Mouse (Mus musculus): ENCODE results near the gene Trappc2. TPM values are rescaled to one million over a fixed set of nuclear protein-coding genes. Genes with fewer than 3 reads are reported as not detected.

Gene Trappc2
- 31.9 and 36.9 TPM in 2 replicates for polyA plus RNA-seq (2015; fragmentation: Nextera tagmentation; extraction: Ambion mirVana)

DNA sequence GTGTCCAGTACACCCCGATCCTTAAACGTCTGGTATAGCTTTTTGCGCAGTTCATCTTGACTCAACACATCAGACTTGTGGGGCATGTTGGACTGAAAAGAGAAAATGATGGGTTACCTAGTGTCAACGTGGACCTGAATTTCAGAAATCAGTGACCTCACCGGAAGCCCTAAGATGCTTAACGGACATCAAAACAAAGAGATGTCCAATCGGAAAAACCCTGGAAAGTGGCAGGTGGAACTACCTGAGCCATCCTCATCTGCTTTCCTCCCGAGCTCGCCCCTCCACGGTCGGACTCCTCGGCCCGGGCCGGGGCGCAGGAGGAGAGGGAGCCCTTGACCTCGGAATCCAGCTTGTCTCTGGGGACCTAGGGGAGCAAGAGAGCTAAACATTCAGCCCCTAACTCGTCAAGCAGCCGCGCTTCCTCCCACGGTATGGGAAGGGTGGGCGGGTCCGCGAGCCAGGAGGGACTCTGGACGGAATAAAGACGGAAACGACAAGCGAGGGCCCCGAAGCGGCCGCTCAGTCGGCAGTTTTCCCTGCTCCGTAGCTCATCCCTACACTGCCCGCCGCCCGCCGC, at the start of gene Trappc2:
Trappc2 (plus strand) TSS at position 539 of the 580 bp plus-strand sequence.
- Histone ChIP-seq H3K36me3 (no peaks in the 10 kb centered on the region), H3K4me1 (replicated peaks) (0 out of 2 replicates have a peak, but pooled peaks cover 6% of the 10 kb centered on the region), H3K4me3 (peak within 1 kb of the TSS; percentile 66), H3K9ac (peak within 1 kb of the TSS; percentile 68), H3K27me3 (0 out of 2 replicates have a peak, but pooled peaks cover 3% of the 10 kb centered on the region), H3K9me3 (replicated peaks) (no peaks in the 10 kb centered on the region), H3K4me2 (peak within 1 kb of the TSS; percentile 65), H3K27ac (peak within 1 kb of the TSS; percentile 82)
- ATAC-seq (replicated peaks; ENCODE audit: insufficient number of reproducible peaks, insufficient read depth, low FRiP score, low read depth) = peak; percentile 65; the same call in 1 of the 2 replicates
- WGBS = 14% methylated on average over 26 of the region's 36 CpGs

DNA sequence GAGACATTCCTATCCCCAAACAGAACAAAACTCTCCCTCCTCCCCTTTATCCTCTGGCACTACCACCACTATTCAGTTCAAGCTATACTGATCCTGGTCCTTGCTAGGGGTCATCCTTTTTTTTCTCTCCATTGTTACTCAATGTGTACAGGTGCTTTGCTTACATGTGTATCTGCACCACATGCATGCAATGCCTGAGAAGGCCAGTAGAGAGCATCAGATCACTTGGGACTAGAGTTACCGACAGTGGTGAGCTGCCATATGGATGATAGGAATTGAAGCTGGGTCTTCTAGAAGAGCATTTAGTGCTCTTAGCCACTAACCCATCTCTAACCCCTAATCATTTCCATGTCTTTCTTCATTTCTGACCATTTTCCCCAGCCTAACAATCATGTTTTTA, 46.6 kb upstream of the Trappc2 start:
- no peak overlapping the region for H3K27ac ChIP-seq
- H3K27me3 ChIP-seq = no peaks in the 10 kb centered on the region
- no peaks in the 10 kb centered on the region for H3K36me3 ChIP-seq
- no peak overlapping the region for H3K9ac ChIP-seq
- no peak overlapping the region for H3K4me3 ChIP-seq
- no peaks in the 10 kb centered on the region for H3K4me1 ChIP-seq (replicated peaks)
- H3K9me3 ChIP-seq (replicated peaks) = no peaks in the 10 kb centered on the region
- 83% methylated on average over 1 of the region's 1 CpGs for WGBS
- no peak overlapping the region for H3K4me2 ChIP-seq
- no peak for ATAC-seq (replicated peaks; ENCODE audit: insufficient number of reproducible peaks, insufficient read depth, low FRiP score, low read depth)

DNA sequence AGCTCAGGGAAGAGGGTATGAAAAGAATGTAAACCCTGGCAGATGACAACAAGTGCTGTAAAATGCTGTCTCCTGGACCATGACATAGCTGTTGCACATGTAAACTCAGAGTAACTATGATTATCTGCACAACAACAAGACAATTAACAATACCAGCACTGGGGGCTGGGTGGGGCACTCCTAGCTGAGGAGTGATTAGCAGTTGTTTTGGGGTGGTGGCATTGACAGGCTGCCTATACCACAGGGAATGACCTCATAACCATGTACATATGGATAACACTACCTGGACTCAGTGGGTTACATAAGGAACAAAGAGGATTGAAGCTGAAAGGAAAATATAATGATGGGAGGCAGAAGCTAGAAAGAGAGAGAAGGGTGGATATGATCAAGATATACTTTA, 32.5 kb upstream of the Trappc2 start:
- H3K36me3 ChIP-seq = no peaks in the 10 kb centered on the region; the same call in 1 of the 2 replicates
- no peak overlapping the region for H3K9ac ChIP-seq
- no peak overlapping the region for H3K4me3 ChIP-seq
- H3K27ac ChIP-seq = no peak overlapping the region
- H3K4me1 ChIP-seq (replicated peaks) = no peaks in the 10 kb centered on the region
- no peaks in the 10 kb centered on the region for H3K9me3 ChIP-seq (replicated peaks)
- ATAC-seq (replicated peaks; ENCODE audit: insufficient number of reproducible peaks, insufficient read depth, low FRiP score, low read depth) = no peak
- no peak overlapping the region for H3K4me2 ChIP-seq
- H3K27me3 ChIP-seq = no peaks in the 10 kb centered on the region

DNA sequence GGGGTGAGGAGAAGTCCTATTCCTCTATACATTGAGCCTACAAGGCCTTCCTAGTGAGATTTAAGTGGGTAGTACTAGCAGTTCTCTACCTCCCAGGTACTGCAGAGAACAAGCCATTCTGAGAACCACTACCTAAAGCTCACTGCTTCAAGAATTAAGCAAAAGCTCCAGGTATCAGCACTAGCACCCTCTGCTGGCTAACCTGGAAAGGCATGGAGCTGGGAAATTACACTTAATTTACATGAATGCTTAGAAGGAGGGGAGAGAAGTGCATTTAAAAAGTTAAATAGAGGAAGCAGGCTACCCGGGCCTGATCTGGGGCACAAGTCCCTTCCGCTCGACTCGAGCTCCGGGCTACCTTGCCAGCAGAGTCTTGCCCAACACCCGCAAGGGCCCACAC, 24.2 kb upstream of the Trappc2 start:
- no peak overlapping the region for H3K4me3 ChIP-seq
- no peaks in the 10 kb centered on the region for H3K36me3 ChIP-seq
- H3K4me2 ChIP-seq = no peak overlapping the region
- ATAC-seq (replicated peaks; ENCODE audit: insufficient number of reproducible peaks, insufficient read depth, low FRiP score, low read depth) = no peak
- no peak overlapping the region for H3K27ac ChIP-seq
- no peaks in the 10 kb centered on the region for H3K9me3 ChIP-seq (replicated peaks)
- no peaks in the 10 kb centered on the region for H3K27me3 ChIP-seq
- 77% methylated on average over 5 of the region's 6 CpGs for WGBS
- no peak overlapping the region for H3K9ac ChIP-seq
- no peaks in the 10 kb centered on the region for H3K4me1 ChIP-seq (replicated peaks)

DNA sequence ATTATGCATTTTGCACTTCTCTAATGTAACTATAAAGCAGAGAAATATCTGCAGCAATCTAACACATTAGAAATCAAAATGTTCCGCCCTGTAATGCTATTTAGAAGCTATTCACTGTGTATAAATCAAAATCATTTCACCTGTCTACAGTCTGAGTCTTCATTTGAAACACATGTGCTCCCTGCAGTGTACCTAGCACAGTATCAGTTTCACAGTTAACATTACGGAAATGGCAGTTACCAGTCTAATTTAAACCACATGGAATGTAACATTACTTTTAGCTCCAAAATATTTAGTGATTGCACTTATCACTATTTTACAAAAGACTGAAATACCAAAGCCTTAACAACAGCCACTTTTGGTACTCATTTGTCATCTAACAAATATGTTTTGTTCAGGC, 5.6 kb upstream of the Trappc2 start:
- no peaks in the 10 kb centered on the region for H3K27me3 ChIP-seq
- H3K4me2 ChIP-seq = no peak overlapping the region
- no peak overlapping the region for H3K9ac ChIP-seq
- H3K4me1 ChIP-seq (replicated peaks) = 0 out of 2 replicates have a peak, but pooled peaks cover 2% of the 10 kb centered on the region
- no peak overlapping the region for H3K27ac ChIP-seq
- no peaks in the 10 kb centered on the region for H3K36me3 ChIP-seq
- WGBS = 84% methylated on average over 2 of the region's 2 CpGs
- ATAC-seq (replicated peaks; ENCODE audit: insufficient number of reproducible peaks, insufficient read depth, low FRiP score, low read depth) = no peak
- no peak overlapping the region for H3K4me3 ChIP-seq
- no peaks in the 10 kb centered on the region for H3K9me3 ChIP-seq (replicated peaks)

DNA sequence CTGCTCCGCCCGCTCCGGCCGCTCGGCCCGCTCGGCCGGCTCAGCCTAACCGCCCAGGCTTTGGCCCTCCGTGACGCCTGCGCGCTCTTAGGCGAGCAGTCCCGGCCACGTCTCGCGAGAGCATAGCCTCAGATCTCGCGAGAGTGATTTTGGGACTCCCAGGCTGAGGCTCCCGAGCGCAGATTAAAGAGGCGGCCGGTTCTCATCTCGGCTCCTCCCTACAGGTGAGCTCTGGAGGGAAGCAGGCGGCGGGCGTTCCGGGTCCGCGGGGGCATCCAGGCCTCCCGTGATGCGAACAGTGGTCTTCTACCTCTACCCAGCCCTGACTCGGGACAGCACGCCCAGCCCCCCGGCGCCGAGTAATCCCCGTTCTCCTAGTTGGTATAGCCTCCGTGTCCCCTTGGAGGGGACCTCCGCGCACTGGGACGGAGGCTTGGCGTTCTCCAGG, 266 bp downstream of the Trappc2 start, which contains the start of gene Ofd1:
Ofd1 (minus strand) TSS at position 89 of the 448 bp plus-strand sequence.
- 0 out of 2 replicates have a peak, but pooled peaks cover 6% of the 10 kb centered on the region for H3K4me1 ChIP-seq (replicated peaks)
- no peaks in the 10 kb centered on the region for H3K9me3 ChIP-seq (replicated peaks)
- H3K9ac ChIP-seq = peak within 1 kb of the TSS; percentile 68
- WGBS = 14% methylated on average over 33 of the region's 44 CpGs
- H3K4me3 ChIP-seq = peak within 1 kb of the TSS; percentile 66
- peak within 1 kb of the TSS; percentile 65 for H3K4me2 ChIP-seq
- H3K27me3 ChIP-seq = 0 out of 2 replicates have a peak, but pooled peaks cover 3% of the 10 kb centered on the region
- H3K36me3 ChIP-seq = no peaks in the 10 kb centered on the region
- ATAC-seq (replicated peaks; ENCODE audit: insufficient number of reproducible peaks, insufficient read depth, low FRiP score, low read depth) = peak; percentile 98
- peak within 1 kb of the TSS; percentile 82 for H3K27ac ChIP-seq

DNA sequence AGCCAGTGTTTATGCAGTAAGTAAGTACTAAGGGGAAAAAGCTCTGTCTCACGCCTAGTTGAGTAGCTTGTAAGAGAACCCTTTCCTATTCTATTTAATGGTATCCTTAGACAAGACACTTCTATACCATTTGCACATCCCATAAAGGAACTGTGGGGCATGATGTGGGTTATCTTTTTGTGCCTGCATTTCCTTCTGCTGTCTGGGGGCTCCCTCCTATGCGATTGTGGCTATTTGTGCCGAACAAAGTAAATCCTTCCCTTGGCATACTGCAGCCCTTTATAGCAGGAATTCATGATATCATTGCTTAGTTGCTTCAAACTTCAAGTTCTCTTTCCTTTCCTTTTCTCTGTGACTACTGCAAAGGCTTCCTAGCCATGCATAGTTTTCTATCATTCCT, 4.2 kb downstream of the Trappc2 start:
- no peak overlapping the region for H3K9ac ChIP-seq
- ATAC-seq (replicated peaks; ENCODE audit: insufficient number of reproducible peaks, insufficient read depth, low FRiP score, low read depth) = no peak
- WGBS = 68% methylated on average over 3 of the region's 3 CpGs

DNA sequence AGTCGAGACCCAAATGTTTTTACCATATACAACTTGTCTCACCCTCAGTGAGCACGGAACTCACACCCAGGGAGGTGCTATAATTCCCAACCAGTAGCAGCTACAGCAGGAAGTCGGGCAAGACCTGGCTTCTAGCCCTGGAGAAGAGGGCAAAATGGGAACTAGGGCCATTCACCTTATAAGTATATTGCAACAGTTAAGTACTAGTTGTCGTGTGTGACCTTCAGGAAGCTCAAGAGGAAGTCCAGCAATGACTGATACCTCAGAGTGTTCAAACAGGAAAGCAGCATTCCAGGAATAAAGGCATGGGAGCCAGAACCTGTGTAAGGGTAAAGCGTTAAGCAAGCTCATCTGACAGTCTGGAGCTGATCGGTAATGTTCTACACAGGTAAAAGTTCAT, 13.2 kb downstream of the Trappc2 start:
- no peaks in the 10 kb centered on the region for H3K27me3 ChIP-seq
- H3K9ac ChIP-seq = no peak overlapping the region
- H3K4me2 ChIP-seq = no peak overlapping the region
- H3K4me1 ChIP-seq (replicated peaks) = no peaks in the 10 kb centered on the region
- H3K4me3 ChIP-seq = no peak overlapping the region
- no peaks in the 10 kb centered on the region for H3K36me3 ChIP-seq
- H3K9me3 ChIP-seq (replicated peaks) = no peaks in the 10 kb centered on the region
- ATAC-seq (replicated peaks; ENCODE audit: insufficient number of reproducible peaks, insufficient read depth, low FRiP score, low read depth) = no peak
- 77% methylated on average over 6 of the region's 6 CpGs for WGBS
- no peak overlapping the region for H3K27ac ChIP-seq

More for the DNA sequence above, 4.2 kb downstream of the Trappc2 start:
- 0 out of 2 replicates have a peak, but pooled peaks cover 3% of the 10 kb centered on the region for H3K27me3 ChIP-seq
- no peak overlapping the region for H3K27ac ChIP-seq
- H3K9me3 ChIP-seq (replicated peaks) = no peaks in the 10 kb centered on the region
- no peak overlapping the region for H3K4me2 ChIP-seq
- H3K36me3 ChIP-seq = no peaks in the 10 kb centered on the region
- 0 out of 2 replicates have a peak, but pooled peaks cover 4% of the 10 kb centered on the region for H3K4me1 ChIP-seq (replicated peaks)
- H3K4me3 ChIP-seq = no peak overlapping the region

DNA sequence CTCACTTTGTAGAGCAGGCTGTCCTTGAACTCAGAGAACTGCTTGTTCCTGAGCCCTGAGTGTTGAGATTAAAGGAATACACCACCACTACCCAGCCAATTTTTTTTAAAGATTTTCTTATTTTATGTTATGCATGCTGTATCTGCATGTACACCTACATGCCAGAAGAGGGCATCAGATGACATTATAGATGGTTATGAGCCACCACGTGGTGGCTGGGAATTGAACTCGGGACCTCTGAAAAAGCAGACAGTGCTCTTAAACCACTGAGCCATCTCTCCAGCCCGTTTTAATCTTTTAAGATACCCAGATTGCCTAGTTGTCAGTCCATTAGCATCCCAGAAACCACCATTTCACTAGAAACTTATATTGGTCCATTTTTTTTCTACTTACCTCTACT, 14.0 kb downstream of the Trappc2 start:
- H3K4me1 ChIP-seq (replicated peaks) = no peaks in the 10 kb centered on the region
- no peaks in the 10 kb centered on the region for H3K36me3 ChIP-seq
- H3K4me2 ChIP-seq = no peak overlapping the region
- no peaks in the 10 kb centered on the region for H3K27me3 ChIP-seq
- no peaks in the 10 kb centered on the region for H3K9me3 ChIP-seq (replicated peaks)
- H3K27ac ChIP-seq = no peak overlapping the region
- H3K9ac ChIP-seq = no peak overlapping the region
- H3K4me3 ChIP-seq = no peak overlapping the region
- WGBS = 71% methylated on average over 3 of the region's 3 CpGs
- ATAC-seq (replicated peaks; ENCODE audit: insufficient number of reproducible peaks, insufficient read depth, low FRiP score, low read depth) = no peak

DNA sequence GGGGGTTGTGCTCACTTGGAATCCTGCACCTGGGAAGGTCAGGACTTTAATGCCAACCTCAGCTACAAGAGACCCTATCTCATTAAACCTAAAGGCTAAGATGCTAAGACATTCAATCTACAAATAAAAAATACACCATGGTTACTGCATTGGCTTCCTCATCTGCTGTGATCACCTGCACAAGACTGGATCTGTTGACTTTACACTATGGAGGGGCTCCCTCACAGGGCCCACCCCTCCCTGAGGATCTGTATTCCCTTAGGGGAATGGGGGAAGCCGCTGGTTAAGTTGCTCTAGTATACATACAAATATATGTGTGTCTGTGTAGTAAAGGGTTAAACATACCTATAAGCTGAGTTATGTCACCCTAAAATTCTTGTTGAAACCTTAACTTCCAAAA, 15.2 kb downstream of the Trappc2 start:
- Histone ChIP-seq H3K4me2 (no peak overlapping the region), H3K4me3 (no peak overlapping the region), H3K9ac (no peak overlapping the region), H3K27ac (no peak overlapping the region), H3K9me3 (replicated peaks) (no peaks in the 10 kb centered on the region), H3K36me3 (no peaks in the 10 kb centered on the region), H3K27me3 (no peaks in the 10 kb centered on the region), H3K4me1 (replicated peaks) (no peaks in the 10 kb centered on the region)
- ATAC-seq (replicated peaks; ENCODE audit: insufficient number of reproducible peaks, insufficient read depth, low FRiP score, low read depth) = no peak
- WGBS = 79% methylated on average over 1 of the region's 1 CpGs

DNA sequence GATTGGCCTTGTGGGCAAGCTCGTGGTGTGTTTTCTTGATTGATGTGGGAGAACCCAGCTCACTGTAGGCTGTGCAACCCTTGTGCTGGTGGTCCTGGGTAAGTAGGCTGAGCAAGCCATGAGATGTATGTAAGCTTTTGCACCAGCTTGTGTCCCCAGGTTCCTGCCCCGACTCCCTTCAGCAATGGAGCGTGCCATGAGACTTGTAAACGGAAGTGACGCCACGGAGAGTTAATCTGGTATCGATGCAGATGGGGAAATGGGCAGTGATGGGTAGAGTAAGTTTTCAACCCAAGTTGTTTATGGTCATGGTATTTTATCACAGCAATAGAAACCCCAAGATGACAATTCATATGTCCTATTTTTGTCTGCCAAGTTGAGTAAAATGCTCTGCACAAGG, 27.9 kb downstream of the Trappc2 start:
- WGBS = 90% methylated on average over 7 of the region's 7 CpGs
- no peak overlapping the region for H3K9ac ChIP-seq
- H3K4me3 ChIP-seq = no peak overlapping the region
- no peak overlapping the region for H3K4me2 ChIP-seq
- no peak overlapping the region for H3K27ac ChIP-seq
- H3K27me3 ChIP-seq = no peaks in the 10 kb centered on the region
- H3K36me3 ChIP-seq = no peaks in the 10 kb centered on the region
- ATAC-seq (replicated peaks; ENCODE audit: insufficient number of reproducible peaks, insufficient read depth, low FRiP score, low read depth) = no peak
- H3K9me3 ChIP-seq (replicated peaks) = no peaks in the 10 kb centered on the region
- H3K4me1 ChIP-seq (replicated peaks) = no peaks in the 10 kb centered on the region

DNA sequence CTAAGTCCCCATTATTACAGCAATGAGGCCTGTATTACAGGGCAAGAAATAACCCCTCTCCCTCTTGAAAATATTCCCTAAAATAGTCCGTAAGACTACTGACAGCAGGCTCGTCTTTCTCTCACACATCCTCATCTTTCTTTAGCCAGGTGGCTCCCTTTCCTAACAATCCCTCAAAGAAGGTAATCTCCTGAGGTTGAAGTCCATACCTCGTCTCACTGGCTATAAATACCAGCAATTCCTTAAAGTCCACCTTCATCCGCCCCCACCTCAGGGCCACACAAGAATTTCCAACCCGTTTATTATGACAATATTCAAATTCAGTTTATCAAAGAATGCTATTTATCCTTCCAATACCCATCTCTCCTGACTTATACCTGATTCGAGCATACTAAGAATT, 32.2 kb downstream of the Trappc2 start:
- Histone ChIP-seq H3K9ac (no peak overlapping the region), H3K4me1 (replicated peaks) (0 out of 2 replicates have a peak, but pooled peaks cover 2% of the 10 kb centered on the region), H3K4me3 (no peak overlapping the region), H3K4me2 (no peak overlapping the region), H3K27ac (no peak overlapping the region), H3K36me3 (no peaks in the 10 kb centered on the region), H3K27me3 (no peaks in the 10 kb centered on the region), H3K9me3 (replicated peaks) (no peaks in the 10 kb centered on the region)
- 69% methylated on average over 6 of the region's 6 CpGs for WGBS
- ATAC-seq (replicated peaks; ENCODE audit: insufficient number of reproducible peaks, insufficient read depth, low FRiP score, low read depth) = no peak

Measured in heart, embryonic 15.5 days (tissue).